Mouse (Mus musculus) ES-Bruce4 (cell line): ENCODE results near the gene Tmem238.

Source experiments
- CTCF ChIP-seq: IDR thresholded peaks from one replicate; pipeline ENCODE4 v1.8.1; 2011; ENCODE audit warnings: low read depth, low read length
- EP300 ChIP-seq: IDR thresholded peaks from 2 replicates; pipeline ENCODE4 v1.6.1; 2011; ENCODE audit warnings: low read depth, low read length; ENCODE audit not compliant: insufficient read depth
- POLR2A ChIP-seq: IDR thresholded peaks from one replicate; pipeline ENCODE4 v1.8.1; 2011; ENCODE audit warnings: low read length; ENCODE audit not compliant: insufficient read depth

DNA sequence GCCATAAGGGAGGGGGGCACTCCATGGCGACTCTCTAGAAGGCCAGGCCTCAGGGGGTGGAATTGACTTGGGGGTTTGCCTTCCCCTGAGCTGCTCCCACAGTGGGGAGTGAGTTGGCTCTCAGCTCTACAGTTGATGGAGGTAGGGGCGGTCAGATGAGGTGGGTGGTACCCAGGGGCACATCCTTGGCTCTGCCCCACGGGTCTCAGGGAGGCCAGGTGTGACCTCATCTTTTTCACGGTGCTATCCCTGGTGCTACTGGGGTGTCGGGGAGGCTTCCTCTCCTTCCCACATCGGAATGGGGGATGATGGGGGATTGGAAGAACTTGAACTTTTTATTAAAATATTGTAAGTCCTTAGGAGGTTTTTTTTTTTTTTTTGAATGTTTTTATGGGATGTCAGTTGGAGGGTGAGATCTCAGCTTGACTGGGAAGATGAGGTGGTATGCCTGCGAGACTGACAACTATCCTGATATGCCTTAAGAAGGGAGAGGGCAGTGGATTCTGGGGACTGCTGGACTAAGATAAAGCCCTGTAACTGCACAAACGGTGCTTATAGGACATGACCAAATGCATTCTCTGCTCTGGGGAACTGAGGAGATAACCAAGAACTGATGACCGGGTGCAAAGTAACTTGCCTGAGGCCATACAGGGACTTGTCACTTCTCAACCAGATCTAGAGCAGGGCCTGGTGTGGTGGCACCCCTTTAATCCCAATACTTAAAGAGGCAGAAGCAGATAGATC, 42.1 kb downstream of the Tmem238 start:
- TF ChIP-seq POLR2A = no peak
- TF ChIP-seq CTCF = no peak
- no peak for TF ChIP-seq EP300
